Mouse (Mus musculus) spleen, postnatal 10 days (tissue): ENCODE measurements around the gene Ccr2.
"Not testable (repeated sequence)": the region's sequence is repeated elsewhere in the genome, so short reads cannot be mapped to it uniquely, and the experiment has no call there.

Experiments used
- DNase-seq, 2 experiments: peaks; one replicate each; pipeline ENCODE4 v3.0.0; 2021 to 2022; ENCODE audit warnings: low spot score in 2 of 2

The Ccr2 gene

DNA sequence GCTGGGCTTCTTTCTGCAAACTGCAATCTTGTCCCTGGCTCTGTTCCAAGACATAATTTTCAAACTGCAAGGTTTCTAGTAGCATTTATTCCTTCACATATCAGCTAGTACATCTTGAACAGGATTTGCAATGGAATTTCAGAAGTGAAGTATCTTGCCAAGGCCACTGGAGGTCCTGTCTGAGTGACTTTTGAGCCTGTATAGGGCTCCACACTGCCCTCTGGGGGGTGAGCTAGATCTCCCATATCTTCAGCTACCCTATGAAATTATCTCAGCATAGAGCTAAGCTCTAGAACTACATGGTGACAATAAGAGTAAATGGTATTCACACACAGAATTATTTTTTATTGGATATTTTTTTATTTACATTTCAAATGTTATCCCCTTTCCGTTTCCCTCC is 16.7 kb downstream of the Ccr2 start:
- peak; percentile 40 to 81 for DNase-seq

- no peak for DNase-seq
These were observed 19.8 kb downstream of the Ccr2 start, which contains the start of gene Ccr5 for GRCm38 (mm10) chr9:124121387-124122184. TSS of gene Ccr5 (plus strand) at chr9:124121543.

- DNase-seq: no peak
These were observed 23.8 kb downstream of the Ccr2 start for GRCm38 (mm10) chr9:124125576-124125975.

- no peak for DNase-seq
These were observed 24.6 kb downstream of the Ccr2 start for GRCm38 (mm10) chr9:124126373-124126772.

- DNase-seq: no peak
These were observed 25.7 kb downstream of the Ccr2 start for GRCm38 (mm10) chr9:124127412-124127811.

DNA sequence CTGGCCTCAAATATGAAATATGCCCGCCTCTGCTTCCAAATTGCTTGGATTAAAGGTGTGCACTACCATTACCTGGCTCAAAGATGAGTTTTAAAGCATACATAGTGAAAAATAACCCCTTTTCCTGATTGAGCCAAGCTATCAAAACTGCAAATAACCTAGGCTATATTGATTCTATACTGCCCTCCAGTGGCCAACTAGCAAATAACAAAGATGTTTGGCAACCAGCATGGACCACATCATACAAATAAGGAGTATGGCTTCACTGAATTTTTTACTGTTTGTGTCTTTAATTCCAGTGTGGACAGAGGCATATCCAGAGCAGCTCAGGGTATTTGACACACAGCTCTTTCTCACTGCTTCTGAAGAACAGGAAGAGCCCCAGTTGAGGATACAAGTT is 26.6 kb downstream of the Ccr2 start:
- peak; percentile 33 to 53 for DNase-seq

DNA sequence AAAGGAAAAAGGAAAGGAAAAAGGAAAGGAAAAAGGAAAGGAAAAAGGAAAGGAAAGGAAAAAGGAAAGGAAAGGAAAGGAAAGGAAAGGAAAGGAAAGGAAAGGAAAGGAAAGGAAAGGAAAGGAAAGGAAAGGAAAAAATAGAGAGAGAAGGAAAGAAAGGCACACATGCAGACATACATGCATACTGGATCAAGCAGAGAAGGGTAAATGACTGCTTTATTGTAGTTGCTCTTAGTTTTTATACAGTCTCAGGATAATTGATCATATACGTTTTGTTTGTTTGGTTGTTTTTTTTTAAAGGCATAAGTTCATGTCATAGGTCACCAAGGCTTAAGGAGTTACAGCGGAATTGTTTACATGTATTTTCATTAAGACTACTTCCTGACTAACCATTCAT is 31.1 kb downstream of the Ccr2 start:
- DNase-seq: not testable (repeated sequence)

DNA sequence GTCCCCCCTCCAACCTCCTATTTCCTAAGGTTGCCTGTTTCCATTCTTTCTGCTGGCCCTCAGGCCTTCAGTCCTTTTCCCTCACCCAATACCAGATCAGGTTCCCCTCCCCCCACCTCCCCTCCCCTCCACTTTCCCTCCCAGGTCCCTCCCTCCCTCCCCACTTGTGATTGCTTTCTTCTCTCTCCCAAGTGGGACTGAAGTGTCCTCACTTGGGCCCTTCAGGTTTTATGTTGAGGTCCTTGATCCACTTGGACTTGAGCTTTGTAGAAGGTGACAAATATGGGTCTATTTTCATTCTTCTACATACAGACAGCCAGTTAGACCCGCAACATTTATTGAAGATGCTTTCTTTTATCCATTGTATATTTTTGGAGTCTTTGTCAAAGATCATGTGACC is 33.2 kb downstream of the Ccr2 start:
- not testable (repeated sequence) for DNase-seq

GRCm38 (mm10) chr9:124137619-124138018 is 35.9 kb downstream of the Ccr2 start:
- DNase-seq: no peak

DNA sequence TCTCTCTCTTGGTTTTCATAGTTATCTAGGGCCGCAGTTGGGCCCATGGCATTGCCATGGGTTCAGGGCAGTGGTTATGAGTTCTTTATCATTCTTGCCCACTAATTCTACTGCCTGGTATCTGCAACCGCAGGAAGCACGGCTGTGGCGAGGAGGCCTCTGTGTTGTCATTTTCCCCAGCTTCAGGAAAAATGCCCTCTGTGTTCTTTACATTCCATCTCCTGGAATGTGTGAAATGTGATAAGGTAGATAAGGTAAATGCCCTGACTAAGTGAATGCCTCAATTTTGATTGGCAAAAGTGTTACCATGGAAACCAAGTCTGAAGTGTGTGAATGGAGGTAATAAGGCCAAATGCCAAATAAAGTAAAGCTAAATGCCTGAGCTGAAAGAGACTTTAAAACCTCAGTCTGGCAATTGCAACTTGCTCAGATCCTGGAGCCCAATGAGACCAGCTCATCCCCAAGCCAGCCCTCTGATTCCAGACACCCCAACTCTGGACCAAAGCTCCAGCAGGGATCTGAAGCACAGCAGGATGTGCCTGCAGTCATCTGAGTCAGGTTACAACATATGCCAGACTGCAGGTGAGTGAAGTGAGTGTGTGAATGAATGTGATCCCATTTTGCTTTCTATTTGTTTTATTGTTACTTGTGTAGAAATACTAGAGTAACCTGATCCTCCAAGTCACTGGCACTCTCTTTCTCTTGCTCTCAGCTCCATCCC is 36.5 kb downstream of the Ccr2 start:
- peak in 1 of 2 experiments; percentile 37 for DNase-seq

DNA sequence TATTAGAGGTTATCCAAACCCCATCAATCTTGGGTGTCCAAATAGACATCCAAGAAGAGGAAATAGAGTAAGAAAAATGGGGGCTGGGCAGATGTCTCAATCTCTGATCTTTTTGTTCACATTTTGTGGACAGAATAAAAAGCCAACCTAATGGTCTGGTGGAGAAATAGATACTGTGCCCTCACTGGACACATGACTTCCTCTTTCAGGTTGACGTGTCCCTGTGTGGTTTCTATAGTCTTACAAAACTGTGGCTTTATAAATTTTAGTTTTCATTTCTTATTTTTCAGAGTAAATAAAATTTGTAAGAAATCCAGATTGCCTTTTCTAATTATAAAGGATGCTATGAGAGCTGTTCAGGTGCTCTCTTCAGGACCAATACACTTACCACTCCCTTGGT is 41.9 kb downstream of the Ccr2 start:
- no peak for DNase-seq

GRCm38 (mm10) chr9:124146307-124146706 is 44.6 kb downstream of the Ccr2 start:
- no peak for DNase-seq
